Mouse (Mus musculus) natural killer cell, adult 2 months (primary cell): ENCODE results near the gene Ube2z.
"Not testable (repeated sequence)": the region's sequence is repeated elsewhere in the genome, so short reads cannot be mapped to it uniquely, and the experiment has no call there.

Source experiments
- DNase-seq, 2 experiments: peaks; one replicate each; pipeline ENCODE4 v3.0.0; 2022; ENCODE audit warnings: low spot score in 2 of 2

Gene Ube2z

GRCm38 (mm10) chr11:96065215-96065911 is at the start of gene Ube2z:
TSS of gene Ube2z (minus strand) at chr11:96065388.
- DNase-seq = peak; percentile 96 to 97

- no peak for DNase-seq
Observed at GRCm38 (mm10) chr11:96114077-96114476, 48.9 kb upstream of the Ube2z start.

DNA sequence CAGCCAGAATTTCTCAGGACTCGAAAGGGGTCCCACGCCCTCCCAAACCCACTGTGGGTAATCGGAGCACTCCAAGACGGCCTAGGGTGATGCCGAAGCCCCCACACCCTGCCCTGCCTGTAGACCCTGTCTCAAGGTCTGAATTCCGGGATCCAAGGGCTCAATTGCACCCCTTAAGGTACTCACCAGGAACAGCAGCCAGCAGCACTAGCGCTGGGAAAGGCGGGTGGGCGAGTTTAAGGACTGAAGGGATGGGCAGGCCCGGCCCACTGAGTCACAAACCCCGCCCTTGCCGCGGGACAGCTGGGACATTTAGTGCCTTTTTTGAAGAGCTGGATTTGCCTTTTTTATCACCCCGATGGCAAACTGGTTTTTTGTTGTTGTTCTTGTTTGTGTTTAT is 46.6 kb upstream of the Ube2z start, which contains the start of gene Calcoco2:
TSS of gene Calcoco2 (minus strand) at position 214 of the 400 bp plus-strand sequence.
- no peak for DNase-seq

GRCm38 (mm10) chr11:96110950-96111349 is 45.8 kb upstream of the Ube2z start:
- not testable (repeated sequence) for DNase-seq

DNA sequence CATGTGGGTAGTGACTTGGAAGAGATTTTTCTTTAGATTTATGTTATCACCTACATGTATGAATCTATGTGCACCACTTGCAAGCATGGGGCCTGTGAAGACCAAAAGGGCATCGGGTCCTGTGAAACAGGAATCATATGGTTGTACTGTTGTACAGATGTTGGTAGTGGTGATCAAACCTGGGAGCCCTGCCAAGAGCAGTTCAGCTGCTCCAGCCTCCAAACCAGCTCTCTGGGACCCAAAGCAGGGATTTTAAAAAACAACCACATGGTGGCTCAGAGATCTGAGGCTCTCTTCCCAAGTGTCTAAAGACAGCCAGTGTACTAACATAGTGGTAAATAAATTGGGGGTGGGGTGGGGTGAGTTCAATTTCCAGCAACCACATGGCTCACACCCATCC is 43.2 kb upstream of the Ube2z start:
- no peak for DNase-seq

DNA sequence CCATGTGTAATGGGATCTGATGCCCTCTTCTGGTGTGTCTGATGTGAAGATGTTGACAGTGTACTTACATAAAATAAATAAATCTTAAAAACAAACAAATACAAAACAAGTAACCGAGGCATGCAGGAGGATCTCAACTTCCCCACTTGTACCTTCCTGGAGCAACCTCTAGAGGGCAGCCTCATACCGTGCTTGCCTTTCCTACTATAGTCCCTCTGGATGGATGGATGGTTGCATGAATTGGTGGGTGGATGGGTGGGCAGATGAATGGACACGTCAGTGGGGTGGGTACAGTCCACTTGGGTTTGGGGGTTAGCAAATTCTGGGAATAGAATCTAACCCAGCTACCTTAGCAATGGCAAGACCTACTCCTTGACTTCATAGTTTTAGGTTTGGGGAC is 28.2 kb upstream of the Ube2z start:
- DNase-seq = peak; percentile 20 to 37

GRCm38 (mm10) chr11:96092674-96093291 is 27.6 kb upstream of the Ube2z start:
- DNase-seq = no peak

GRCm38 (mm10) chr11:96091073-96091472 is 25.9 kb upstream of the Ube2z start:
- DNase-seq = no peak

DNA sequence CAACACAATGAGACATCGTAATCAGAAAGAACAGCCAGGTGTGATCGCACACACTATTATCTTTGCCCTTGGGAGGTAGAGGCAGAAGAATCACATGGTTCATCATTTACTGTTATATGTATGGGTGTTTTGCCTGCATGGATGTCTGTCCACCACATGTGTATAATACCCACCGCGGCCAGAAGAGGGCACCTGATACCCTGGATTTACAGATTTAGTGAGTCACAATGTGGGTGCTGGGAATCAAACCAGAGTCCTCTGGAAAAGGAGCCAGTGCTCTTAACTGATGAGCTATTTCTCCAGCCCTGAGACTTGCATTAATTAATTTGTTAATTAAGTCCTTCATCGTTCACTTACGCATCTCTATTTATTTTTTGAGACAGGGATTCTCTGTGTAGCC is 22.8 kb upstream of the Ube2z start:
- DNase-seq = no peak

DNA sequence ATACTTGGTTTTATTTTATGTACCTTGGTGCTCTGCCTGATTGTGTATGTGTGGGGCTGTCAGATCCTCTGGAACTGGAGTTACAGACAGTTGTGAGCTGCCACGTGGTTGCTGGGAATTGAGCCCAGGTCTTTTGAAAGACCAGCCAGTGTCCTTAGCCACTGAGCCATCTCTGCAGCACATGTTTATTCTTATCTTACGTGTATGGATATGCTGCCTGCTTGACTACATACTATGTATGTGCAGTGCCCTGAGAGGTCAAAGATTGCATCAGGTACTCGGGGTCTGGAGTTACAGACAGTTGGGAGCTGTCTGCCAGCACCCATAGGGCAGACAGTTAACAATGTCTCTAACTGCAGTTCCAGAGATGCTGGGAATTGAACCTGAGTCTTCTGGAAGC is 17.5 kb upstream of the Ube2z start:
- DNase-seq = no peak

DNA sequence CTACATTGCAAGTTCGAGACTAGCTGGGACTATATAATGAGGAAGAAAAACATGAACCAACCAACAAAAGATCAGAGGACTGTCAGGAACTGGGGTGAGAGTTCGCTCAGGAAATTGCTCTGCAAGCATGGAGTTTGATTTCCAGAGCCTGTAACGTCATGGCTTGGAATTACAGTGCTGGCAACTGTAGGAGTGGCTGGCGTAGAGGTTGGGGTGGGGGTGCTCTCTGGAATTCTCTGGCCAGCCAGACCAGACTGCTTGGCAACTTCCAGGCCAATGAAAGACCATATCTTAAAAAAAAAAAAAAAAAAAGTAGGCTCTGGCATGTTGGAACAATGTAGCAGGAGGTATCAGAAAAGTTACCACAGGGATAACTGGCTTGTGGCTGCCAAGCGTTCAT is 15.5 kb upstream of the Ube2z start:
- no peak for DNase-seq

- no peak for DNase-seq
Observed at GRCm38 (mm10) chr11:96076221-96077105, 11.3 kb upstream of the Ube2z start.

GRCm38 (mm10) chr11:96075509-96076220 is 10.5 kb upstream of the Ube2z start, which contains the start of gene Atp5g1:
TSS of gene Atp5g1 (minus strand) at chr11:96075670.
- DNase-seq = peak; percentile 99

DNA sequence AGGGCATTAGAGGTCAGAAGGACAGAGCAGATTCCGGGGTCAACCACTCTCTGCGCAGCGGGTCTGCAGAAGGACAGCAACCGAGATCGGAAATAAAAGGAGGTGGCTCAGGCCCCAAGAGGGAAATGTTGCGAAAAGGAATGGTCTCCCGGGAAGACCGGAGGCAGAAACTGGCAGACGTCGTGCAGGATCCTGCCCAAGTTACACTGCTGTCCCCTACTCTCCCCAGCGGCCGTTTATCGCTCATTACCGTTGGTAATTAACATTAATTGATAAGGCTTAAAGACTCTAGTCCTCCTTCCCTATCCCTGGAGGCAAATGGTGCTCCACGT is 10.0 kb upstream of the Ube2z start:
- no peak for DNase-seq

- no peak for DNase-seq
Observed at GRCm38 (mm10) chr11:96074351-96075176, 9.4 kb upstream of the Ube2z start.

- DNase-seq = no peak
Observed at GRCm38 (mm10) chr11:96073295-96073993, 8.3 kb upstream of the Ube2z start.

GRCm38 (mm10) chr11:96071013-96071412 is 5.8 kb upstream of the Ube2z start:
- DNase-seq = no peak

DNA sequence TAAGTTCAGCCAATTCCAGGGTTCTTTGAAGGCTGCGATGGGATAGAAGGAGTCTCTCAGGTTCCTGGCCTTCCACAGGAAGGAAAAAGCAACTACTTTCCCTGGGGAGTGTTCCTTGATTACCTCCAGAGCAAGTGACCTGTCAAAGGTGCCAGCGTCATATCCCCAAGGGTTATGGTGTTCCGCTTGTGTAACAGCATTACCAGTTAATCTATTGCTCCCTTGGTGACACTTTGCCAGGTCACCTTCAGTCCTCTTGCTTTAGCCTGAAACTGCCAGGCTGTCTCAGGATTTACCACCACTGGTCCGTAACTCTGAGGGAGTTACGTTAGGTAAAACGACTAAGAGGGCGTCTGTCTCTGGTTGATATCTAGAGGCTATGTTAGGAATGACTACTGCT is 5.2 kb upstream of the Ube2z start:
- no peak for DNase-seq

DNA sequence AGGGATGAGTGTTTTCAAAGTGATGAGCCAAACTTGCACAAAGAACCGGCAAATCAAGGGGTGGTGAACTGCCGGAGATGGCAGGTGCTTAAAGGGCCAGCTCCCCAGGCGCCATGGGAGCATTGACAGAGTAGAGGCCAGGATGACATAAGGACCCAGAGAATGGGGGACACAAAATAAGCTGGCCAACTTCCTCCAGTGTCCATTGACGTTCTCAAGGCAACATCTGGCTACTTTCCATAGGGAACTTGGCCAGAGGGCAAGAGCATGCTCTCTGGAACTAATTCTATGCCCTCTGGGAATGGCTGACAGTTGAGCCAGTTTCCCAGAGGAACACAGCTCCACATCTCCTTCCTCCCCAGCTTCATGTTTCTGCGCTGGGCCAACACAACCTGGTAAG is 3.0 kb upstream of the Ube2z start:
- no peak for DNase-seq

DNA sequence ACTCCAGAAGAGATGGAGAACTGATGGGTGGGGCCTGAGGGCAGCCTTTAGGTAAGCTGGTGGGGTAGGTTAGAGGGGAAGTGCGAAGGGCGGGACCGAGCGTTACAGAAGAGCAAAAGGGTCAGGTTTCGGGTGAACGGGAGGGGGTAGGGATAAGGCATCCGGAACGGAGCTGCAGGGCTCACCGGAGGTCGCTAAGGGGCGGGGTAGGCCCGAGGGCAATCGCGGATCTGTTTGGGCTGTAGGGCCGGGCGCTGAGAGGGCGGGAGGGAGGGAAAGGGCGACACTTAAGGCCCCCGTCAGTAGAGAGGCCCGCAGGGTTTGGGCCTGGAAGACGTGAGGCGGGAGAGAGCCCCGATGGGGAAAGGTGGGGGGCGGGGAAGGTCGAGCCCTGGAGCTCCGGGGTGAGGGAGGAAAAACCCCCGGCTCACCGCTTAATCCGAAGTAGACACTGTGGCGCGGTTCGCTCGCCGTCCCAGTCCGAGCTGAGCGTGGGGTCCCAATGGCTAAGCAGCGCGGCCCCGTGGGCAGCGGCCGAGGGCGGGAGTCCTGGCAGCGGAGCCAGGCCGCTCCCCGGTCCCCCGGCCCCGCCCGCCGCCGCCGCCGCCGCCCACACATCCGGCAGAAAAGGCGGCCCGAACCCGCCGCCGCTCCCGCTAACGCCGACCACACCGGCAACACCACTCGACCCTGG is 520 bp downstream of the Ube2z start:
- peak; percentile 24 to 47 for DNase-seq
